Mouse (Mus musculus) A20 (cell line): ENCODE measurements around the gene Anks1b.
A peak's percentile ranks its signal among the peaks of the same experiment; 100 is the strongest.

Source experiments
- DNase-seq: peaks from one replicate; pipeline ENCODE4 v3.0.0-alpha.2; 2011; ENCODE audit warnings: low read depth, low spot score

The Anks1b gene

GRCm38 (mm10) chr10:89974361-89974760, 101.1 kb downstream of the Anks1b start:
- DNase-seq: no peak

GRCm38 (mm10) chr10:89975431-89975841, 102.1 kb downstream of the Anks1b start:
- DNase-seq: peak; percentile 12

- no peak for DNase-seq
These were observed 103.3 kb downstream of the Anks1b start for GRCm38 (mm10) chr10:89976577-89976976.

- DNase-seq: no peak
These were observed 120.9 kb downstream of the Anks1b start for GRCm38 (mm10) chr10:89994171-89994570.

- DNase-seq: no peak
These were observed 122.5 kb downstream of the Anks1b start for GRCm38 (mm10) chr10:89995621-89996428.

DNA sequence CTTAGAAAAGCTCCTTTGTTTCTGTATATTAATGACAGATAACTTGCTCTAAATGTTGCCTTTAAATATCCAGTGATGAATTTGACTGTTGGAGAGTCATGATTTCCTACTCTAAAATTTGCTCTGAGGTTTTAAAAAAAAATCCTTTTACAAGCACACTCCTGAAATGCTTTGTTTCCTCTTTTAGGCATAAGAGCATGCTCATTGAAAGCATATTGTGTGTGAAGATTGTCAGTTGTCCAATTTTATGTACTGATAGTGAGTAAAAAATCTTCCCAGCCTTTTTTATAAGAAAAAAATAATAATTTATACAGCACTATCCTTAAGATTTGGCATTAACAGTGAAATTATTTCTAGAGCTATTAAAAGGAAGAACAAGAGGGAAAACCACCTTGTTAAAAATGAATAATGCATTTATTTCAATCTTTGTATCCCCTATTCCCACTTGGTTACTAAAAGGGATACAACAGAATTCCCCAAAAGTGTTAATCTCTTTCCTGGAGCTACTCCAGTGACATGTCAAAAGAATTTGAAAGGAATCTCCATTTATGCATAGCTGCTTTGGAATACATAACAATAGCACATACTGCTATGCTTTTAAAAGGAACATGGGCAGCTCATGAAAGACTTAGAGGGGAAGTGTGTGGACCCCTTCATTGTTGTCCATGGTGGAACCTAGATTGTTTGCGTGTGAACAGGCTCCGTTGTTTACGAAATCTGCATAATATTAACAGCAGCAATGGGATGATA, 130.8 kb downstream of the Anks1b start:
- no peak for DNase-seq

DNA sequence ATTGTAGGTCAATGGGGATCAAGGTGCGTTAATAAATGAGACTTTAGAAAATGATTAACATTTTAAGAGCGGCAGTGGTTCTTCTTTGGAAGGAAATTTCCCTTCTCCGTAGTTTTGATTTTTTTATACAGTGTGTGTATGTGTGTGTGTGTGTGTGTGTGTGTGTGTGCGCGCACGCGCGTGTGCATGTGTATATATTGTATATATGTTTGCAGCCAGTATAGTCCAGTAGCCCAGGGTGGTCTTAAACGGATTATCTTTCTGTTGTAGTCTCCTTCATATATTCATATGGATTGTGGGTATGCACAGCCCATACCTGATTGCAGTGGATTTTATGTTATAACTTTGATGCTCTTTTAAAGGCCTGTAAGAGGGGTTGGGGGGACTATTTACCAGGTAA, 131.6 kb downstream of the Anks1b start:
- no peak for DNase-seq

DNA sequence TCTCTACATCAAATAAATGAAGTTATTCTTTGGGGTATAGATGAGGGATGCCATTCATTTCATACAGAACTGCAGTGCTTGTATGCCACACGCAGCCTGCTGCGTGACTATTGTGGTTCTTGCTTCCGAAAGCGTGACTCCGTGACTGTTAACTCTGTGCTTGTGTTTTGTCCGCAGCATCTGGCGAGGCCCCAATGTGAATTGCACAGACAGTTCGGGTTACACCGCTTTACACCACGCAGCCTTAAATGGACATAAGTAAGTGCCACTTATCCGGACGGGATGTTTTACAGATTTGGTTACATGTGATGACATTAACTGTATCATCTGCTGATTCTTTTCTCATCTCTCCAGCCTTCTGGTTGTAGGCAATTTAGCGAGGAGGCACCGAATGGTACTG, 159.7 kb downstream of the Anks1b start:
- DNase-seq: no peak

- no peak for DNase-seq
These were observed 170.0 kb downstream of the Anks1b start for GRCm38 (mm10) chr10:90043287-90043686.

- no peak for DNase-seq
These were observed 170.5 kb downstream of the Anks1b start for GRCm38 (mm10) chr10:90043773-90044172.

DNA sequence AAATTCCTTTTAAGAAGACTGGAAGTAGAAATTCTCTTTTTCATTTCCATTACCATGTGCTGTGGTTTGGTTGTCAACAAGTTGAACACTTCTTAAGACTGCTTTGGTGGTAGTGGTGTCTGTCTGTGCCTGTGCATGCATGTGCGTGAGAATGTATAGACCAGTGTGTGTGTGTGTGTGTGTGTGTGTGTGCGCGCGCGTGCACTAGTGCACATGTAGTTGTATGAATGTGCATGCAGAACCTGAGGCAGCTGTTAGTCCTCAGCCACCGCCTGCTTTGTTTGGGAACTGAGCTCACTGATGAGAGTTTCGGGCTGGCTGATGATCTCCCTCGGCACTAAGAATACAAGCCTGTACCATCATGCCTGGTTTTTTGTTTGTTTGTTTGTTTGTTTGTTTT, 170.9 kb downstream of the Anks1b start:
- DNase-seq: no peak

GRCm38 (mm10) chr10:90068651-90069050, 195.3 kb downstream of the Anks1b start:
- DNase-seq: no peak

- no peak for DNase-seq
These were observed 204.6 kb downstream of the Anks1b start for GRCm38 (mm10) chr10:90077930-90078329.

GRCm38 (mm10) chr10:90081151-90081550, 207.8 kb downstream of the Anks1b start:
- no peak for DNase-seq

- DNase-seq: peak; percentile 37
These were observed 208.3 kb downstream of the Anks1b start for GRCm38 (mm10) chr10:90081630-90082029.

- no peak for DNase-seq
These were observed 220.6 kb downstream of the Anks1b start for GRCm38 (mm10) chr10:90093877-90094276.

GRCm38 (mm10) chr10:90112662-90113061, 239.4 kb downstream of the Anks1b start:
- no peak for DNase-seq

GRCm38 (mm10) chr10:90116867-90117266, 243.6 kb downstream of the Anks1b start:
- DNase-seq: no peak

- DNase-seq: no peak
These were observed 244.5 kb downstream of the Anks1b start for GRCm38 (mm10) chr10:90117836-90118235.

DNA sequence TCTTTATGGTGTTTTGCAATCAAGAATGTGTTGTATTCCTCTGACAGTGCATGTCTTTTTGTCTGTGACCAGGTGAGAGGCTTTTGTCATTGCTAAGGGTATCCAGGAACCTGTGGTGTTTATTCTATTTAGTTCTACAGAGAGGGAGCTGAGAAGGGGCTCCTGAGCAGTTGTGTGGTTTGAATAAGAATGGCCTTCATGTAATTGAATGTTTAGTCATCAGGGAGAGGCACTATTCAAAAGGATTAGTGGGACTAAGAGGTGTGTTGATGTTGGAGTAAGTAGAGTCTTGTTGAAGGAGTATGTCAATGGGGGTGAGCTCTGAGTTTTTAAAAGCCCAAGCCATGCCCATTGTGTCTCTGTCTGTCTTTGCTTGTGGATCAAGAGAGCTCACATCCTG, 264.2 kb downstream of the Anks1b start:
- no peak for DNase-seq

- DNase-seq: no peak
These were observed 267.6 kb downstream of the Anks1b start for GRCm38 (mm10) chr10:90140947-90141346.

- no peak for DNase-seq
These were observed 271.1 kb downstream of the Anks1b start for GRCm38 (mm10) chr10:90144444-90144843.

DNA sequence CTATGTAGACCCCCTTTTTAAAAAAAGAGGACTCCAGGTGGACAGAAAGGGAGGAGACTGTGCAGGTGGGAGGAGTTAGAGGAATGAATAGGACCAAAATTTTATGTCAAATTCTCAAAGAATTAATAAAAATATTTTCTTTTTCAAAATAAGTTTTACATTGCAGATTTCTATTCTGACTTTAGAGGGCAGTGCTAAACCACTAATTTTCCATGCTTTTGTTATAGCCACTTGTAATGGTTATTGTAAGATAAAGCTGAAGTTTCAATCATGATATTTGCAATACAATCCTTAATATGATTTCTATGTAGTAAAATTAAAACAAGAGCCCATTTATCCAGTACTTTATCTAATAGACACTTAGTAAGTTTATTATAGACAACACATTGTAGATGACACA, 278.2 kb downstream of the Anks1b start:
- DNase-seq: no peak
